Mouse (Mus musculus) c-Kit-positive CD71-positive TER-119-positive erythroid progenitor cells, embryonic 14.5 days (primary cell): Measurements from ENCODE around the gene Zfp933.
A peak's percentile ranks its signal among the peaks of the same experiment; 100 is the strongest.
"Not testable (repeated sequence)": the region's sequence is repeated elsewhere in the genome, so short reads cannot be mapped to it uniquely, and the experiment has no call there.

Experiments
- DNase-seq: peaks from one replicate; pipeline ENCODE4 v3.0.0-alpha.2; 2013; ENCODE audit warnings: low spot score

Zfp933 gene

GRCm38 (mm10) chr4:147847614-147848583 is at the start of gene Zfp933:
Zfp933 (minus strand) TSS chr4:147848366.
- peak; percentile 83 for DNase-seq

GRCm38 (mm10) chr4:147897348-147897747 is 49.2 kb upstream of the Zfp933 start:
- DNase-seq, result no peak

GRCm38 (mm10) chr4:147896411-147896810 is 48.2 kb upstream of the Zfp933 start:
- DNase-seq, result no peak

GRCm38 (mm10) chr4:147895815-147896330 is 47.7 kb upstream of the Zfp933 start:
- no peak for DNase-seq

- DNase-seq, result no peak
These were observed 42.2 kb upstream of the Zfp933 start for GRCm38 (mm10) chr4:147890341-147890740.

GRCm38 (mm10) chr4:147888237-147888636 is 40.1 kb upstream of the Zfp933 start:
- DNase-seq, result no peak

- DNase-seq, result no peak
These were observed 39.1 kb upstream of the Zfp933 start for GRCm38 (mm10) chr4:147887277-147887676.

GRCm38 (mm10) chr4:147886158-147886557 is 38.0 kb upstream of the Zfp933 start:
- no peak for DNase-seq

GRCm38 (mm10) chr4:147884138-147884537 is 36.0 kb upstream of the Zfp933 start:
- DNase-seq, result no peak

- no peak for DNase-seq
These were observed 34.9 kb upstream of the Zfp933 start for GRCm38 (mm10) chr4:147883041-147883440.

GRCm38 (mm10) chr4:147881792-147882191 is 33.6 kb upstream of the Zfp933 start:
- DNase-seq, result no peak

GRCm38 (mm10) chr4:147879865-147880264 is 31.7 kb upstream of the Zfp933 start:
- no peak for DNase-seq

- DNase-seq, result no peak
These were observed 31.3 kb upstream of the Zfp933 start for GRCm38 (mm10) chr4:147879456-147879855.

GRCm38 (mm10) chr4:147878537-147878936 is 30.4 kb upstream of the Zfp933 start:
- DNase-seq, result no peak

GRCm38 (mm10) chr4:147875852-147876575 is 27.8 kb upstream of the Zfp933 start:
- DNase-seq, result no peak

- DNase-seq, result no peak
These were observed 21.1 kb upstream of the Zfp933 start for GRCm38 (mm10) chr4:147869238-147869637.

GRCm38 (mm10) chr4:147868450-147869031 is 20.4 kb upstream of the Zfp933 start, which contains the start of the genes Miip and Fv1:
Miip (minus strand) TSS chr4:147868816.
Fv1 (plus strand) TSS chr4:147868979.
- DNase-seq, result peak; percentile 96

- DNase-seq, result no peak
These were observed 19.6 kb upstream of the Zfp933 start for GRCm38 (mm10) chr4:147867563-147868449.

- not testable (repeated sequence) for DNase-seq
These were observed 18.6 kb upstream of the Zfp933 start for GRCm38 (mm10) chr4:147866793-147867192.

GRCm38 (mm10) chr4:147866056-147866455 is 17.9 kb upstream of the Zfp933 start:
- no peak for DNase-seq

GRCm38 (mm10) chr4:147865651-147866050 is 17.5 kb upstream of the Zfp933 start:
- DNase-seq, result no peak
